Mouse (Mus musculus) liver, adult 2 months (tissue): ENCODE data around the gene Dcst1. TPM values are rescaled to one million over a fixed set of nuclear protein-coding genes. Genes with fewer than 3 reads are reported as not detected.

ENCODE experiments used
- DNase-seq: peaks from one replicate; pipeline ENCODE4 v3.0.0-alpha.2; 2011; ENCODE audit warnings: low read depth, low spot score; ENCODE audit errors: extremely low read depth
- H3K27ac ChIP-seq: fragments of 200-500 bp; replicated peaks from 2 replicates; pipeline ENCODE4 v1.5.1; 2012; ENCODE audit warnings: low read depth, mild to moderate bottlenecking, control low read depth, inconsistent platforms, low read length; ENCODE audit not compliant: insufficient read depth
- H3K27me3 ChIP-seq: fragments of 200-500 bp; 2 replicates; pipeline ENCODE4 v1.6.1; 2012; ENCODE audit warnings: mild to moderate bottlenecking, moderate library complexity, low read length, inconsistent platforms; ENCODE audit not compliant: control insufficient read depth, insufficient read depth
- H3K36me3 ChIP-seq: fragments of 200-500 bp; 2 replicates; pipeline ENCODE4 v1.6.1; 2012; ENCODE audit warnings: low read length, inconsistent platforms; ENCODE audit not compliant: control insufficient read depth, insufficient read depth
- H3K4me1 ChIP-seq: fragments of 200-500 bp; 2 replicates; pipeline ENCODE4 v1.6.1; 2011; ENCODE audit warnings: low read length; ENCODE audit not compliant: control insufficient read depth, insufficient read depth
- H3K4me3 ChIP-seq: fragments of 200-500 bp; 2 replicates; pipeline ENCODE4 v1.5.1; 2011; ENCODE audit warnings: low read depth, mild to moderate bottlenecking, control low read depth, low read length, moderate library complexity; ENCODE audit not compliant: insufficient read depth
- H3K79me2 ChIP-seq: fragments of 200-500 bp; 2 replicates; pipeline ENCODE4 v1.6.1; 2012; ENCODE audit warnings: inconsistent platforms, mild to moderate bottlenecking, low read length, moderate library complexity; ENCODE audit not compliant: control insufficient read depth, insufficient read depth
- H3K9ac ChIP-seq: fragments of 200-500 bp; 2 replicates; pipeline ENCODE4 v1.6.1; 2012; ENCODE audit warnings: low read depth, mild to moderate bottlenecking, control low read depth, inconsistent platforms, low read length
- CTCF ChIP-seq: fragments of 200-500 bp; IDR thresholded peaks from 2 replicates; pipeline ENCODE4 v1.5.1; 2011; ENCODE audit warnings: low read depth, low read length, control low read depth
- POLR2A ChIP-seq: fragments of 200-500 bp; IDR thresholded peaks from 2 replicates; pipeline ENCODE4 v1.6.1; 2011; ENCODE audit warnings: low read length, control low read depth; ENCODE audit not compliant: insufficient read depth; ENCODE audit errors: extremely low read depth
- WGBS: fragments of 180-500 bp; shearing (Covaris S2); methylation state at CpG from one replicate; pipeline ENCODE4 v1.1.7; 2018; 5-methylcytosine and 5-hydroxymethylcytosine counted together
- polyA plus RNA-seq: library from polyadenylated mRNA; depleted of rRNA; stranded (reverse); fragments of >200 nt; gene quantifications from 2 replicates; pipeline ENCODE4 v1.2.3, GENCODE M21; 2012
- total RNA-seq: library from RNA; depleted of rRNA; stranded (reverse); fragments of >200 nt; gene quantifications from 2 replicates; pipeline ENCODE4 v1.2.3, GENCODE M21; 2014

The Dcst1 gene
- total and polyA plus RNA-seq, 2 experiments = 0.04 TPM; not detected in 1

- Histone ChIP-seq H3K4me3 (peak overlapping the region; percentile 33; the same call in 1 of the 2 replicates), H3K36me3 (peaks cover 6% of the 10 kb centered on the region; the same call in 1 of the 2 replicates), H3K27me3 (no peaks in the 10 kb centered on the region), H3K79me2 (peaks cover under 1% of the 10 kb centered on the region; the same call in 1 of the 2 replicates), H3K27ac (no peak overlapping the region), H3K9ac (peak overlapping the region; percentile 43), H3K4me1 (no peaks in the 10 kb centered on the region)
- TF ChIP-seq POLR2A = no peak
- TF ChIP-seq CTCF = peak; percentile 85
- no peak for DNase-seq
- 52% methylated on average over 25 of the region's 29 CpGs for WGBS
Measured at GRCm38 (mm10) chr3:89378394-89379067, 13.5 kb upstream of the Dcst1 start.

GRCm38 (mm10) chr3:89377831-89378230 is 12.8 kb upstream of the Dcst1 start:
- Histone ChIP-seq H3K4me1 (no peaks in the 10 kb centered on the region), H3K9ac (no peak overlapping the region), H3K79me2 (no peaks in the 10 kb centered on the region), H3K27ac (no peak overlapping the region), H3K36me3 (peaks cover 6% of the 10 kb centered on the region; the same call in 1 of the 2 replicates), H3K4me3 (no peak overlapping the region), H3K27me3 (no peaks in the 10 kb centered on the region)
- no peak for TF ChIP-seq CTCF
- no peak for TF ChIP-seq POLR2A
- WGBS = 85% methylated on average over 4 of the region's 4 CpGs
- no peak for DNase-seq

- TF ChIP-seq POLR2A = no peak
- TF ChIP-seq CTCF = no peak
- Histone ChIP-seq H3K9ac (no peak overlapping the region), H3K27ac (no peak overlapping the region), H3K27me3 (no peaks in the 10 kb centered on the region), H3K36me3 (peaks cover 2% of the 10 kb centered on the region; the same call in 1 of the 2 replicates), H3K79me2 (no peaks in the 10 kb centered on the region), H3K4me3 (no peak overlapping the region), H3K4me1 (no peaks in the 10 kb centered on the region)
- WGBS = 38% methylated on average over 5 of the region's 5 CpGs
- no peak for DNase-seq
Measured at GRCm38 (mm10) chr3:89373581-89374231, 8.7 kb upstream of the Dcst1 start.

DNA sequence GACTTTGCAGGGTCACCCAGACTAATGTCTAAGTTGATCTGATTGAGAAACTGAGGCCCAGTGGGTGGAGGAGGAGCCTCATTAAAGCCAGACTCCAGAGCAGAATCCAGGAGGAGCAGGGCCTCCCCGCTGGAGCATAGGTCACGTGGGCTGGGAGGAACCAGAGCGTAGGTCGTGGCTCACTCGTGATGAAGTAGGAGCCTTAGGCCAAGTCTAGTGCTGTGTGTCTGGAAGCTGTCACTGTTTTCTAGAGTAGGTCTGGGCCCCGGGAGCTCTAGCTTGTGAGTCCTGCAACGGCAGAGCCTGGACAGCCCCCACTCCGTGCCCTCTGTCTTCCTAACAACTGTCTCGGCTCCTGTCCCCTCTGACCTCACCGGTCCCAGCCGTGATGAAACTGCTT is 2.3 kb upstream of the Dcst1 start:
- Histone ChIP-seq H3K79me2 (no peaks in the 10 kb centered on the region), H3K27me3 (no peaks in the 10 kb centered on the region), H3K36me3 (no peaks in the 10 kb centered on the region), H3K9ac (no peak overlapping the region), H3K4me1 (peaks cover 2% of the 10 kb centered on the region; the same call in 1 of the 2 replicates), H3K4me3 (peak overlapping the region; percentile 20; the same call in 1 of the 2 replicates), H3K27ac (no peak overlapping the region)
- WGBS = 21% methylated on average over 11 of the region's 11 CpGs
- TF ChIP-seq CTCF (no peak), POLR2A (no peak)
- DNase-seq = peak; percentile 55

GRCm38 (mm10) chr3:89365486-89366414 is 697 bp upstream of the Dcst1 start:
- peaks cover 2% of the 10 kb centered on the region; the same call in 1 of the 2 replicates for H3K4me1 ChIP-seq
- 87% methylated on average over 20 of the region's 20 CpGs for WGBS
- no peaks in the 10 kb centered on the region for H3K36me3 ChIP-seq
- no peaks in the 10 kb centered on the region for H3K79me2 ChIP-seq
- no peak overlapping the region for H3K27ac ChIP-seq
- TF ChIP-seq POLR2A (no peak), CTCF (no peak)
- no peak overlapping the region for H3K9ac ChIP-seq
- no peaks in the 10 kb centered on the region for H3K27me3 ChIP-seq
- no peak for DNase-seq
- H3K4me3 ChIP-seq = no peak overlapping the region
